22 mouse cellular contexts compared by ENCODE assay signal in genomic region chr2:168026467-168026866, GRCm38 (mm10). TPM values are rescaled to one million over a fixed set of nuclear protein-coding genes. Genes with fewer than 3 reads are reported as not detected.
DNase-seq lines count a peak whose midpoint lies in the region; ATAC-seq and TF ChIP-seq lines count a peak whose summit lies in the region.
"Had no signal": no experiment of that assay in that cellular context is flagged by ENCODE, and none has a peak within 500 bp of the region (broad histone marks: within the 10 kb centered on the region; RNA-seq: fewer than 3 reads in every experiment).

No protein-coding gene starts in this region.

- no peak for ATAC-seq in heart, embryonic 13.5 days (ENCODE audit: extremely low read depth, insufficient number of reproducible peaks, low FRiP score, low TSS enrichment)
- no peak for ATAC-seq in lung, embryonic 16.5 days (ENCODE audit: low read depth)
- peak; percentile 48 for ATAC-seq in lung, postnatal 0 days
- no peak for ATAC-seq in megakaryocyte-erythroid progenitor cell, adult 5-6 weeks (replicated peaks; ENCODE audit: low FRiP score, low TSS enrichment, poor library complexity, severe bottlenecking)
- ATAC-seq: inflammation-experienced regulatory T-cells, adult 6 months; liver, embryonic 12.5 days had no signal

- TF ChIP-seq CTCF in lung, adult 2 months (IDR thresholded peaks at IDR 0.05; ENCODE audit: insufficient read depth, low read length) = no peak
- TF ChIP-seq CTCF in lung, postnatal 0 days (IDR thresholded peaks at IDR 0.05) = no peak

- H3K27ac ChIP-seq in heart, embryonic 13.5 days (replicated peaks) = 0 out of 2 replicates have a peak overlapping the region, but pooled peaks have one; percentile 5
- peak overlapping the region; percentile 69 for H3K27ac ChIP-seq in lung, embryonic 16.5 days (ENCODE audit: low read length)
- H3K27ac ChIP-seq in lung, postnatal 0 days (ENCODE audit: low read length) = no peak overlapping the region
- H3K27ac ChIP-seq: hindbrain, embryonic 13.5 days; limb, embryonic 12.5 days; liver, embryonic 12.5 days; macrophage had no signal

- no peak for TF ChIP-seq POLR2A in lung, adult 2 months (IDR thresholded peaks at IDR 0.05; ENCODE audit: borderline replicate concordance, extremely low read depth, low read depth, low read length)

- peak; percentile 58 for TF ChIP-seq EP300 in lung, postnatal 0 days (IDR thresholded peaks at IDR 0.05)

- DNase-seq in heart, postnatal 4 days = no peak
- DNase-seq in lung, adult 2 months = no peak
- peak; percentile 76 for DNase-seq in lung, postnatal 0 days (ENCODE audit: low spot score)
- DNase-seq in neural tube, embryonic 10.5 days (ENCODE audit: extremely low spot score, low spot score) = no peak
- DNase-seq in frontal cortex, postnatal 36 days (ENCODE audit: low spot score in 2 of 2) = no peak
- DNase-seq: adrenal gland, postnatal 36 days; cerebellum, adult 11-12 months; cerebellum, postnatal 25 days; gastrocnemius, postnatal 14 days; heart, adult 18-20 months; retina, postnatal 1 day; thymus, adult 2 months had no signal

- WGBS in heart, embryonic 13.5 days = 43% methylated on average over 3 of the region's 3 CpGs
- WGBS in lung, embryonic 16.5 days = 24% methylated on average over 3 of the region's 3 CpGs
- WGBS in lung, adult 2 months = 26% methylated on average over 3 of the region's 3 CpGs
- WGBS in lung, postnatal 0 days = 10% methylated on average over 3 of the region's 3 CpGs

- H3K9me3 ChIP-seq in heart, embryonic 13.5 days = peaks cover 7% of the 10 kb centered on the region
- peaks cover 2% of the 10 kb centered on the region for H3K9me3 ChIP-seq in lung, embryonic 16.5 days (ENCODE audit: control insufficient read depth, low read length)
- 0 out of 2 replicates have a peak, but pooled peaks cover 2% of the 10 kb centered on the region for H3K9me3 ChIP-seq in lung, postnatal 0 days (ENCODE audit: low read length)
- H3K9me3 ChIP-seq: hindbrain, embryonic 13.5 days had no signal

- no peak overlapping the region for H3K4me2 ChIP-seq in heart, embryonic 13.5 days
- no peak overlapping the region for H3K4me2 ChIP-seq in lung, embryonic 16.5 days (ENCODE audit: low read depth, low read length)
- H3K4me2 ChIP-seq in lung, postnatal 0 days (replicated peaks; ENCODE audit: low read depth, low read length) = no peak overlapping the region
- H3K4me2 ChIP-seq: hindbrain, embryonic 13.5 days; limb, embryonic 12.5 days; liver, embryonic 12.5 days; midbrain, embryonic 11.5 days had no signal

- H3K9ac ChIP-seq in heart, embryonic 13.5 days = no peak overlapping the region
- no peak overlapping the region for H3K9ac ChIP-seq in lung, embryonic 16.5 days (ENCODE audit: low read length)
- H3K9ac ChIP-seq in lung, postnatal 0 days (replicated peaks; ENCODE audit: low read depth) = no peak overlapping the region
- H3K9ac ChIP-seq: hindbrain, embryonic 13.5 days; limb, embryonic 12.5 days; liver, embryonic 12.5 days had no signal

- no peaks in the 10 kb centered on the region for H3K36me3 ChIP-seq in heart, embryonic 13.5 days
- H3K36me3 ChIP-seq in lung, embryonic 16.5 days (ENCODE audit: control insufficient read depth, insufficient read depth, low read length) = no peaks in the 10 kb centered on the region
- no peaks in the 10 kb centered on the region for H3K36me3 ChIP-seq in lung, postnatal 0 days (ENCODE audit: insufficient read depth, low read length)
- H3K36me3 ChIP-seq: hindbrain, embryonic 13.5 days; limb, embryonic 12.5 days had no signal

- no peaks in the 10 kb centered on the region for H3K27me3 ChIP-seq in heart, embryonic 13.5 days (replicated peaks)
- no peaks in the 10 kb centered on the region for H3K27me3 ChIP-seq in lung, embryonic 16.5 days (ENCODE audit: control insufficient read depth, insufficient read depth, low read depth, low read length)
- H3K27me3 ChIP-seq in lung, postnatal 0 days (replicated peaks; ENCODE audit: insufficient read depth, low read length) = no peaks in the 10 kb centered on the region
- H3K27me3 ChIP-seq: hindbrain, embryonic 13.5 days; limb, embryonic 12.5 days; liver, embryonic 12.5 days had no signal

- H3K4me3 ChIP-seq in heart, embryonic 13.5 days = no peak overlapping the region
- no peak overlapping the region for H3K4me3 ChIP-seq in lung, embryonic 16.5 days (ENCODE audit: low read length)
- H3K4me3 ChIP-seq in lung, adult 2 months (replicated peaks; ENCODE audit: extremely low read depth, low read depth, low read length) = no peak overlapping the region
- no peak overlapping the region for H3K4me3 ChIP-seq in lung, postnatal 0 days (ENCODE audit: low read depth, low read length)
- H3K4me3 ChIP-seq: hindbrain, embryonic 13.5 days; limb, embryonic 12.5 days; liver, embryonic 12.5 days had no signal

- peaks cover 13% of the 10 kb centered on the region for H3K4me1 ChIP-seq in heart, embryonic 13.5 days
- peaks cover 7% of the 10 kb centered on the region; the same call in 1 of the 2 replicates for H3K4me1 ChIP-seq in lung, embryonic 16.5 days (replicated peaks; ENCODE audit: control insufficient read depth, insufficient read depth, low read length)
- H3K4me1 ChIP-seq in lung, adult 2 months (ENCODE audit: control insufficient read depth, insufficient read depth, low read length) = no peaks in the 10 kb centered on the region
- H3K4me1 ChIP-seq in lung, postnatal 0 days (ENCODE audit: insufficient read depth, low read depth, low read length) = no peaks in the 10 kb centered on the region
- H3K4me1 ChIP-seq: hindbrain, embryonic 13.5 days had no signal

RNA-seq across cellular contexts. Expression of gene Ripor3, which starts 16.0 kb away (rescaled TPM):
- polyA plus RNA-seq in heart, embryonic 13.5 days (2015; fragmentation: Nextera tagmentation; extraction: Ambion mirVana) = 0.67 and 1.2 TPM in 2 replicates
- under 1 TPM; 0.45 to 0.91 TPM for total RNA-seq in heart, postnatal 4 days (2021)
- 2.0 and 2.5 TPM in 2 replicates for polyA plus RNA-seq in lung, embryonic 16.5 days (2015; fragmentation: Nextera tagmentation; extraction: Ambion mirVana)
- polyA plus RNA-seq in lung, adult 2 months (2012; rRNA removed) = 2.3 and 5.3 TPM in 2 replicates
- 1.00 and 1.1 TPM in 2 replicates for polyA plus RNA-seq in lung, postnatal 0 days (2015; fragmentation: Nextera tagmentation; extraction: Ambion mirVana)
- not detected in 2 replicates for total RNA-seq in megakaryocyte-erythroid progenitor cell, adult 5-6 weeks (2014; fragmentation: Nextera tagmentation)
- 0.42 TPM in 1 of 2 replicates, not detected in the other for total RNA-seq in megakaryocyte-erythroid progenitor cell, adult 5-6 weeks (2017)
- total RNA-seq: MEL had no signal
- polyA plus RNA-seq: macrophage had no signal

RNA-seq across cellular contexts. Expression of gene Pard6b, which starts 54.3 kb away (rescaled TPM):
- polyA plus RNA-seq in heart, embryonic 13.5 days (2015; fragmentation: Nextera tagmentation; extraction: Ambion mirVana) = 7.3 and 7.8 TPM in 2 replicates
- total RNA-seq in heart, postnatal 4 days (2021) = 1 to 10 TPM; 4.0 to 4.5 TPM
- 11.4 and 12.6 TPM in 2 replicates for polyA plus RNA-seq in lung, embryonic 16.5 days (2015; fragmentation: Nextera tagmentation; extraction: Ambion mirVana)
- 51.6 and 60.1 TPM in 2 replicates for polyA plus RNA-seq in lung, adult 2 months (2012; rRNA removed)
- polyA plus RNA-seq in lung, postnatal 0 days (2015; fragmentation: Nextera tagmentation; extraction: Ambion mirVana) = 47.2 and 50.5 TPM in 2 replicates
- total RNA-seq in megakaryocyte-erythroid progenitor cell, adult 5-6 weeks (2014; fragmentation: Nextera tagmentation) = 0.48 and 1.1 TPM in 2 replicates
- total RNA-seq in megakaryocyte-erythroid progenitor cell, adult 5-6 weeks (2017) = 1.6 and 3.8 TPM in 2 replicates
- polyA plus RNA-seq: macrophage had no signal
